Mouse (Mus musculus) bone marrow, adult 2 months (tissue): ENCODE results near the gene Tmem156. TPM values are rescaled to one million over a fixed set of nuclear protein-coding genes. Genes with fewer than 3 reads are reported as not detected.

ENCODE experiments used
- H3K27ac ChIP-seq: fragments of 200-500 bp; 2 replicates; pipeline ENCODE4 v1.5.1; 2012; ENCODE audit warnings: low read depth, mild to moderate bottlenecking, control low read depth, inconsistent platforms, low read length; ENCODE audit not compliant: control insufficient read depth, poor library complexity, insufficient read depth
- H3K4me1 ChIP-seq: fragments of 200-500 bp; 2 replicates; pipeline ENCODE4 v1.6.1; 2011; ENCODE audit warnings: low read length; ENCODE audit not compliant: control insufficient read depth, insufficient read depth
- H3K4me3 ChIP-seq: fragments of 200-500 bp; replicated peaks from 2 replicates; pipeline ENCODE3; 2011; ENCODE audit warnings: mild to moderate bottlenecking, low read depth, low read length, control low read depth; ENCODE audit not compliant: control insufficient read depth
- CTCF ChIP-seq: fragments of 200-500 bp; IDR thresholded peaks from 2 replicates; pipeline ENCODE4 v1.5.1; 2011; ENCODE audit warnings: low read length, control low read depth; ENCODE audit not compliant: control insufficient read depth, insufficient read depth
- POLR2A ChIP-seq: fragments of 200-500 bp; IDR thresholded peaks from 2 replicates; pipeline ENCODE4 v1.6.1; 2011; ENCODE audit warnings: low read depth, mild to moderate bottlenecking, control low read depth, low read length, borderline replicate concordance; ENCODE audit not compliant: control insufficient read depth
- WGBS: fragments of 180-500 bp; shearing (Covaris S2); methylation state at CpG from one replicate; pipeline ENCODE4 v1.1.7; 2018; 5-methylcytosine and 5-hydroxymethylcytosine counted together
- polyA plus RNA-seq: library from polyadenylated mRNA; stranded (reverse); fragments of >200 nt; gene quantifications from 2 replicates; pipeline ENCODE4 v1.2.4, GENCODE M21; 2011; ENCODE audit warnings: low replicate concordance; ENCODE audit not compliant: missing spikeins, insufficient read depth, insufficient read length

The Tmem156 gene
- polyA plus RNA-seq, 1 experiment = 8.5 TPM

GRCm38 (mm10) chr5:65015508-65015907, 76.4 kb downstream of the Tmem156 start:
- 75% methylated on average over 3 of the region's 3 CpGs for WGBS
- TF ChIP-seq CTCF (no peak), POLR2A (no peak)
- Histone ChIP-seq H3K4me3 (no peak overlapping the region), H3K27ac (no peak overlapping the region), H3K4me1 (peaks cover 1% of the 10 kb centered on the region; the same call in 1 of the 2 replicates)

GRCm38 (mm10) chr5:65011901-65012573, 79.9 kb downstream of the Tmem156 start:
- Histone ChIP-seq H3K4me3 (no peak overlapping the region), H3K27ac (no peak overlapping the region), H3K4me1 (peaks cover 1% of the 10 kb centered on the region; the same call in 1 of the 2 replicates)
- WGBS = 74% methylated on average over 7 of the region's 7 CpGs
- TF ChIP-seq POLR2A (no peak), CTCF (no peak)

GRCm38 (mm10) chr5:65006011-65006491, 85.9 kb downstream of the Tmem156 start:
- H3K4me1 ChIP-seq = no peaks in the 10 kb centered on the region
- WGBS = 60% methylated on average over 4 of the region's 4 CpGs
- TF ChIP-seq CTCF (no peak), POLR2A (no peak)
- no peak overlapping the region for H3K27ac ChIP-seq
- no peak overlapping the region for H3K4me3 ChIP-seq

GRCm38 (mm10) chr5:65005251-65005650, 86.7 kb downstream of the Tmem156 start:
- no peak for TF ChIP-seq CTCF
- TF ChIP-seq POLR2A = no peak
- WGBS = 83% methylated on average over 4 of the region's 4 CpGs
- Histone ChIP-seq H3K4me3 (no peak overlapping the region), H3K27ac (no peak overlapping the region), H3K4me1 (no peaks in the 10 kb centered on the region)

Other genes starting within 250 kb of the Tmem156 start
- 4.2 and 17.4 TPM in 2 replicates for gene Tlr1, start 158.6 kb downstream of the Tmem156 start, polyA plus RNA-seq
- 2.2 and 6.0 TPM in 2 replicates for gene Tlr6, start 132.0 kb downstream of the Tmem156 start, polyA plus RNA-seq
- gene Fam114a1, start 122.1 kb downstream of the Tmem156 start, polyA plus RNA-seq = 4.9 and 9.4 TPM in 2 replicates
- 6.9 and 14.9 TPM in 2 replicates for gene Klhl5, start 15.4 kb upstream of the Tmem156 start, polyA plus RNA-seq
- 0.41 and 2.4 TPM in 2 replicates for gene Wdr19, start 107.6 kb upstream of the Tmem156 start, polyA plus RNA-seq
- gene Rfc1, start 243.5 kb upstream of the Tmem156 start, polyA plus RNA-seq = 31.8 and 42.8 TPM in 2 replicates